Mouse (Mus musculus) splenic B cell, adult 2 months (primary cell): ENCODE measurements around the gene Dhcr7.

Experiments used
- DNase-seq: peaks from one replicate; pipeline ENCODE4 v3.0.0-alpha.2; 2011; ENCODE audit warnings: low read depth, low spot score
- H3K27me3 ChIP-seq: 2 replicates; pipeline ENCODE4 v1.6.1; 2012; ENCODE audit warnings: mild to moderate bottlenecking, low read length, moderate library complexity, mixed read lengths; ENCODE audit not compliant: control insufficient read depth, poor library complexity, insufficient read depth, severe bottlenecking
- H3K36me3 ChIP-seq: 2 replicates; pipeline ENCODE4 v1.6.1; 2012; ENCODE audit warnings: mild to moderate bottlenecking, low read length, moderate library complexity, mixed read lengths; ENCODE audit not compliant: control insufficient read depth, poor library complexity, insufficient read depth, severe bottlenecking

Gene Dhcr7

DNA sequence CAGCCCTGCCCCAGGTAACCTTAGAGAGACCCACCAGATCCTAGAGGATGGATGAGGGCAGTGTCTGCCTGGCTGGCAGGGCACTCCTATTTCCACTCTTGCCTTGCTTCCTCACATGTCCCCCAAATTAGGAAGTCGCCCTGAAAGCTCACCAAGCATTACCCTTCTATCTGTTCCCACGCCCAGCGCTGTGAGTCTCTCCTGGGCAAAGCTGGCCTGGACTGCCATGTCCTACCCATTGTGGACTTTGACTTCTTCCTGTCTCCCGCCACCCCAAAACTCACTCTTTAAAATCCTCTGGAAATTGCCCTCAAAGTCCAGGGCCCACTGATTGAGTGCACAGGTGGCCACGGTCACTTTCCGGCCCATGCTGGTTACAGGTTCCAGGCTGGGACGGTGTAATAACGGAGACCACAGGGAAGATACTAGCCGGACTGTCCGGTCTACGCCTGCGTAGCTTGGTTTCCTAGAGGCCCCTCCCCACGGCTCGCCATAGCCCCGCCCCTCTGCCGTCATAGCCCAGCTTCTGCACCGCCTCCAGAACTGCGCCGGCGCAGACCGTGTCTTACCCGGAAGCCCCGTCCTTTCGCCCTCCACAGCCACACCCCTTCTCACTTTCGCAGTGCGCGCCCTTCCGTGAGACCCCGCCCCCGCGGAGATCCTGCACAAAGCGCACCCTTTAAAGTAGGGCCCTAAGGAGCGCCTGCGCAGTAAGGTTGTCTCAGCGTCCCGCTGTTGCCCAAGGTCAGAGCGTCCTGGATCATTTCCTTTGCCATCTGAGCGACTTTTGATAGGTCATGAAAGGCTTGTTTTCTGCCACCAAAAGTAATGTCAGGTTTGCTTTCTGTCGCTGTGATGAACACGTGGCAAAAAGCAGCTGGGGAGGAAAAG, at the start of gene Dhcr7, which contains the start of gene Nadsyn1:
Gene Dhcr7 (plus strand): TSS at position 771 of the 891 bp plus-strand sequence.
Gene Nadsyn1 (minus strand): TSS at position 475 of the 891 bp plus-strand sequence.
- DNase-seq = peak; percentile 99
- H3K36me3 ChIP-seq = no peaks in the 10 kb centered on the region; the same call in 1 of the 2 replicates
- H3K27me3 ChIP-seq = no peaks in the 10 kb centered on the region; the same call in 1 of the 2 replicates

DNA sequence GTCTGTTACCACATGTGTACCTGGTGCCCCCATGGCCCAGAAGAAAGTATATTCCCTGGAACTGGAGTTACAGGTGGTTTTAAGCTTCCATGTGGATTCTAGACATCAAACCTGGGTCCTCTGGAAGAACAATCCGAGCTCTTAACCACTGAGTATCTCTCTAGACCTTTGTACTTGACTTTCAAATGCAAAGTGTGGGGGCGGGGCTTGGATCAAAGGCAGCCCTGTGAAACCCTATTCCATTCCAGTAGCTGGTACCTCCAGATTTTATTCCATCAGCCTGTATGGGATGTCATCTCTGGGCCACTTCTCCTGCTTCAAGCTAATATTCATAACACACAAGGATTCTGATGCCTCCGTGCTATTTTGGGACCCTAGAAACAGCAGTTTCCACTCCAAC, 46.8 kb upstream of the Dhcr7 start:
- Histone ChIP-seq H3K36me3 (no peaks in the 10 kb centered on the region), H3K27me3 (no peaks in the 10 kb centered on the region)
- DNase-seq = no peak

DNA sequence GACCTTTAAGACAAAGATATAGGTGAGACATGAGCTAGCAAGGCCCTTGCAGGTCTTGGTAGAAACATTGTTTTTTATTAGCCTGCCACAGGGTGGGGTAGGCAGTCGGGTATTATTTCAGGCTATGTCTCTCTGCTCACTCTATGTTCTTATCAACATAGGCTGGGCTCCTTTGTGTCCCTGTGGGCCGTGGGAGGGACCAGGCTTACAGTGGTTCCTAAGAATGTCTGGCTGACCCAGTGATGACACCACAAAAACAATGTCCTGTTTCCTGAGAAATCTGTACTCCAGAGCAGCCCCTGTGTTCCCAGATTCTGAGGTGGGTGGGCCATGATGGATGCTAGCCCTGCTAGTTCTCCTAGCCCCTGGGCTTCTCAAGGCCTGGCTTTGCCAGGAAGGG, 45.6 kb upstream of the Dhcr7 start:
- Histone ChIP-seq H3K27me3 (no peaks in the 10 kb centered on the region), H3K36me3 (no peaks in the 10 kb centered on the region)
- no peak for DNase-seq

DNA sequence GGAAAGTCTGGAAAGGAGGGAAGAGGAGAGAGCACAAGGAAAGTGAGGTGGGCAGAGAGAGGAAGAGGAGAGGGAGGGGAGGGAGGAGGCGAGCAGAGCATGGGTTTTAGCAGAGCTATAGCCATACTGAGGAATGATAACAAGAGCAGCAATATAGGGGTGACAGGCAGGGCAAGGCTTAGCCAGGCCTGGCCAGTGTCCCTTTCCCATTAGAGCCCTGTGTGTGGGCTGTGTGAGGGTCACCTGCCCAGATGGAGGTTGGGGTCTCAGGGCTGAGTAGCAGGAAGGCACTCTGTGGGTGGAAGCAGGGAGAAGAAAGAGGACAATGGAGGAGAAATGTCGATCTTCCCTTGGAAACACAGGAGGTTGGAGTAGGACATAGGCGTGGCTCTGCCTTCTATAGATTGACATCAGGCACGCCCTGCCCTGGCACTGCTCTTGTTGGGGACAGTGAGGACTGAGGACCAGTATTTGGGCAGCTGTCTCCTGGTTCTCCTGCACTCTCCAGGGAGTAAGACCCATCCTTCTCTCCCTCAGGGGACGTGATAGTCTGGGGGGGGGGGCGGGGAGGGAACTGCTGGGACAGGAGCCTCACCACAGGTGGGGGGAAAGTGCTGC, 39.5 kb upstream of the Dhcr7 start:
- Histone ChIP-seq H3K36me3 (no peaks in the 10 kb centered on the region), H3K27me3 (no peaks in the 10 kb centered on the region)
- DNase-seq = no peak

DNA sequence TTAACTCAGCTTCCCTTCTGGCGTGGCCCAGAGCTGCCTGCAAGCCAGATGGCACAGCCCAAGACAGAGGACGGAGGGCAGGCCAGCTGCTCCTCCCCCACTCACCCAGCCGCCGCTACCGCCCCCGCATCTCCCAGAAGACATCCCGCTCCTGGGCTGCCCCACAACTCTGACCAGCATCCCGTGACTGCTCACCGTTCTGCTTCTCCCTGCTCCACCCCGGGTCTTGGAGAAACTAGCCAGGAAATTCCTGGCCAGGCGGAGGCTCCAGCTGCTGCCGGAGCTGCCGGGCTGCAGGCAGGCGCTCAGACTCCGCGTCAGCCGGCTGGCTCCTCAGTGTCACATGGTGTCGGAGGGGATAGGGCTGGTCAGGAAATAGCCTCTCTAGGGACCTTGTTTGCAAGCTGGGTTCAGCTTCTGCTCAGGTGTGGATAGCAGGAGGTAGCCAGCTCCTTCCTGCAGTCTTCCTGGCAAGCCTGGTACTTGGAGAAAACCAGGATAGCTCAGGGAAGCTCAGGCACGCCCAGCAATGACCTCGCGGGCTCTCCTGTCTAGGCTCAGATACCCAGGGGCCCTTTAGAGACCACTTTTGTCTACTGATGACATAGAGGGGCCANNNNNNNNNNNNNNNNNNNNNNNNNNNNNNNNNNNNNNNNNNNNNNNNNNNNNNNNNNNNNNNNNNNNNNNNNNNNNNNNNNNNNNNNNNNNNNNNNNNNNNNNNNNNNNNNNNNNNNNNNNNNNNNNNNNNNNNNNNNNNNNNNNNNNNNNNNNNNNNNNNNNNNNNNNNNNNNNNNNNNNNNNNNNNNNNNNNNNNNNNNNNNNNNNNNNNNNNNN, 38.7 kb upstream of the Dhcr7 start, which contains the start of gene Mrgpre:
Gene Mrgpre (minus strand): TSS at position 505 of the 834 bp plus-strand sequence.
- peak; percentile 69 for DNase-seq
- H3K27me3 ChIP-seq = no peaks in the 10 kb centered on the region
- no peaks in the 10 kb centered on the region for H3K36me3 ChIP-seq

DNA sequence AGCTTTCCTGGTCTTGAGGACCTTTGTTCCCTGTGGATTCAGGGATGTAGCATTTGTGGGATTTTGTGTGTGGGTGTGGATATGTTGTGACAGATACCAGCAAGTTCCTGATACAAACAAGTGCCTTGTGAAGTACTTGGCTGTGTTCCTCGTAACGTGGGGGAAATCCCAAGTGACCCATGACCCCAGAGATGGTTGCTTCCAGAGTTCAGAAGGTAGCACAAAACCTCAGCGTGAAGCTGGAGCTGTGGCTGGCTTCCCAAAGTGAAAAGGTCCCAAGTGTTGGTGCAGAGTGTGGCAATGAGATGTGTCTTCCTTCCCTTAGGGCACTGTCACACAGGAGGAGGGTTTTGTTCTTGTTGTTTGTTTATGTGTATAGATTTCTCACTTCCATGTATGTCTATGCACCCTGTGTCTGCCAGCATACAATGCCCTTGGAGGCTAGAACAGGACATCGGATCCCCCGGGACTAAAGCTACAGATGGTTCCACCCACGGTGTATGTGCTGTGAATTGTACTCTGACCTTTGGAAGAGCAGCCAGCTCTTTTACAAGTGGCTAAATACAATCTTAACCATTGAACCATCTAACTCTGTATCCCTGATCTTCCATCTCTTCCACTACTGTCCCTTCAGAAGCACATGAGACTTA, 30.5 kb upstream of the Dhcr7 start:
- H3K36me3 ChIP-seq = no peaks in the 10 kb centered on the region; the same call in none of the 2 replicates
- no peak for DNase-seq
- no peaks in the 10 kb centered on the region for H3K27me3 ChIP-seq

DNA sequence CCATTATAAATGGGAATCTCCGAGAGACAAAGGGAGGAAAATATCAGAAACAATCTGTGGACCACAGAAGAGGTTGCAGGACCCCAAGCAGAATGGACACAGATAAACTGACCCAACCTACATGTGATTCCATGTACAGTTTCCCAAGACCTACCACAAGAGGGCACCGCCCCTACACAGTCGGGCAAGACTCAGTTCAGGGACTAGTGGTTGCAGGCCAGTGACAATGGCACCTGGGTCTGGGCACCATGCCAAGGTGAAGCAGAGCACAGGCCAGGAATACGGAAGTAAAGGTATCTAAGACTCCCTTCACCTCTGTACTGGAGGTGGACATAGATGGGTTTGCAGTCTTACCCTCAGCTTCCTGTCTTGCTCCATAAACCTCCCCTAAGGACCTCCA, 29.8 kb upstream of the Dhcr7 start:
- Histone ChIP-seq H3K36me3 (no peaks in the 10 kb centered on the region; the same call in none of the 2 replicates), H3K27me3 (no peaks in the 10 kb centered on the region)
- peak; percentile 87 for DNase-seq

DNA sequence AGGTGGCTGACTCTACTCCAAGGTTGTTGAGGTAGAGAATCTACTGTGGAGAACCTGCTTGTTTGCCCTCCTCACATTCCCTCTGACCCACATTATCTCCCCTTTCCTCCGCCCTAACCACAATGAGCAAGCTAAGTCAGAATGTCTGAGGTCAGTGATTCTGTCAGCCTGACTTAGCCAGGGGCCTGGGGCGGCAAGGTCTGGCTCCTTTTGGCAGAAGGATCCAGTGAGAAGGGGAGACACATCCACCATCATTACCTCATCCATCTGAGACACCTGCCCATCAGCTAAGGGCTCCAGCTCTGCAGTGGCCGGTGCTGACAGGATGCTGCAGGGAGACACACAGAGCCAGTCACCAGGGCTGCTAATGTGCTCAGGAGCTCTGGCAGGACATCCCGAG, 24.2 kb upstream of the Dhcr7 start:
- no peaks in the 10 kb centered on the region for H3K27me3 ChIP-seq
- peaks cover 10% of the 10 kb centered on the region for H3K36me3 ChIP-seq
- no peak for DNase-seq

DNA sequence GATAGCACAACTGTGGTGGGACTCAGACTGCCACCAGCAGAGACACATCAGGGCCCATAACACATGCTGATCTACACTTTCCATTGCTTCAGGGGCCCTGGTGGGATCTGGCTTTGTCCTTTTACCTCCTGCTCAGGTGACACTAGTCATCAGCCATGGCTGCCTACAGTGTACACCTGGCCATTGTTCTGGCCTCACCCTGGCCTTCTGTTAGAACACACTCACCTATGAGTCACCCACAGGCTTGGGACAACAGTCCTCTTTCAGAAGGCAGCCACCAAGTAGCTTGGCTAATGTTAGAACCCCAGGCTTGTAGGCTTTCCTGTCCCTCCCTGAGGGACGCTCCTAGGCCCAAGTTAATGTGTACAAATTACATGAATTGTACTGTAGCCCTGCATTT, 22.2 kb upstream of the Dhcr7 start:
- DNase-seq = no peak
- H3K27me3 ChIP-seq = no peaks in the 10 kb centered on the region
- peaks cover 10% of the 10 kb centered on the region for H3K36me3 ChIP-seq

DNA sequence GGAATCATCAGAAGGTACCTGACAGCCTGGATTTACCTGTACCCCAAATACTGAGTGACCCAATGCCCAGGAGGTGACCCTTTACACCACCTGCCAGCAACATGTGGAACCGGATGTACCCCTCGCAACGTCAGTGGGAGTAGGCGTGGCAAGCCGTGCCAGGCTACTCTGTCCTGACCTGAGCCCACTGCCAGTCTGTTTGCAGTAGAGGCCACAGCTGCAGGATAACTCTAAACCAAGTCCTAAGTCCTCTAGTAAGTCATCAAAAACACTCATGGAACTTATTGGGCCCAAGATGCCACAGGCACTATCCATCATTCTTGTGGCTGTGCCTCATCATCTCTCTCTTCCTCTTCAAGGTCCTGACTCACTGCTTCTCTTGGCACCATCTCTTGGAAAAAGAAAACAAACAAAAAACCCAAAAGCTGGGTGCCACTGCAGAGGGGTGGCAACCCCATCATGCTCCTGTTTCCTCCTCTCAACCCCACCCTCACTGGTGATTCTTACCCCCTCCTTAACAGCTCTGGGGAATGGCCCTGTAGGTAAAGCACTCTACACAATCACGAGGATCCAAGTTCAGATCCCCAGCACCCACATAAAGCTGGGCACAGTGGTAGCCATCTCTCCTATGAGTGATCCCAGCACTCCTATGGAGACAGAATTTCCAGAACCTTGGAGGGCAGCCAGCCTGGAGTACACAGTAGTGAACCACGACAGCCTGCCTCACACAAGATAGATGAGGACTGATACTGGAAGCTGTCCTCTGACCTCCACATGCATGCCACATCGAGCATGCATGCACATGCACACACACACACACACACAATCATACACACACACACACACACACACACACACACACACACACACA, 21.5 kb upstream of the Dhcr7 start:
- H3K27me3 ChIP-seq = no peaks in the 10 kb centered on the region
- peaks cover 10% of the 10 kb centered on the region for H3K36me3 ChIP-seq
- DNase-seq = no peak

DNA sequence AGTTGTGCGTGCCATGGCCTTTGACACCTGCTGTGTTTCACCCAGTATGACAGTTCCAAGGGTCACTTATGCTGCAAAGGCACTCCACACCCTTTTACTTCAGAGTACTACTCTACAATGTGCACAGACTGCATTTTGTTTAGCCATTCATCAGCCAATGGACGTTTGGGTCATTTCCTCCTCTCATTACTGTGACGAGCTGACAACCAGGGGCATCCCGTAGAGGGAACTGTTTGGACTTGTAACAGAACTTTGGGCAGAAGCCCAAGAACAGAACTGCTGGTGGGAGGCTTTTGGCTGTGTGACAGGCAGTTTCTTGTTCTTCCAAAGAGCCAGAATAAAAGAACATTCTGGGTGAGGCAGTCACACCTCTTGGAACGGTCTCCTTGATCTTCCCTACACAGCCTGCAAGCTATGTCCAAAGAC, 17.7 kb upstream of the Dhcr7 start:
- no peaks in the 10 kb centered on the region for H3K27me3 ChIP-seq
- no peak for DNase-seq
- H3K36me3 ChIP-seq = peaks cover 6% of the 10 kb centered on the region

DNA sequence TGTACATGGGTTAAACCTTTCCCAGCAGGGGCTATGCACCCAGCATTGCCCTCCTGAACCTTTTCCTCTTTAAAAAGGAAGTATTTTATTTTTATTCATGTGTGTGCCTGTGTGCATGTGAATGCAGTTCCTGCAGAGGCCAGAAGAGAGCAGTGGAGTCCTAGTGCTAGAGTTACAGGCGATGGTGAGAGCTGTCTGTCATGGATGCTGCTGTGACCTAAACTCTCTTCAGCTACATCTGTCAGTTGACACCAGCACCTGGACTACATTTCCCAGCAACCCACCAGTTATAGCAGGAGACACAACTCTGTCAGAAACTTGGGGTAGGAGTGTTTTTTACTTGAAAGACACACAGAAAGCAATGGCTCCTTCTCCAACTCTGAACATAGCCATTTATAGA, 14.0 kb upstream of the Dhcr7 start:
- H3K36me3 ChIP-seq = peaks cover 12% of the 10 kb centered on the region
- peak; percentile 50 for DNase-seq
- H3K27me3 ChIP-seq = no peaks in the 10 kb centered on the region

DNA sequence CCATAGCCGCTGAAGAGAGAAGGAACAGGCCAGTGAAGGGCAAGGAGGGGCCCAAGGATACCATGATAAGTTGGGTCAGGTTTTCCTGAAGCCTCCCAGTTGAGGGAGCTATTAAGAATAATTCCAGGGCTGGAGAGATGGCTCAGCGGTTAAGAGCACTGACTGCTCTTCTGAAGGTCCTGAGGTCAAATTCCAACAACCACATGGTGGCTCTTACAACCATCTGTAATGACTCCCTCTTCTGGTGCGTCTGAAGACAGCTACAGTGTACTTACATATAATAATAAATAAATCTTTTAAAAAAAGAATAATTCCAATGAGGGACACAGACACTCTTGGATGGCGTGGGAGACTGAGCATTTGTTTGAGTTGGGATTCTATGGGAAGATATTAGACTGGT, 3.7 kb upstream of the Dhcr7 start:
- Histone ChIP-seq H3K36me3 (no peaks in the 10 kb centered on the region; the same call in none of the 2 replicates), H3K27me3 (no peaks in the 10 kb centered on the region)
- no peak for DNase-seq
